Mouse (Mus musculus) gastrocnemius, adult 8-10 months (tissue): ENCODE results near the gene A630095N17Rik. TPM values are rescaled to one million over a fixed set of nuclear protein-coding genes. Genes with fewer than 3 reads are reported as not detected.
A peak's percentile ranks its signal among the peaks of the same experiment; 100 is the strongest.
"Not testable (repeated sequence)": the region's sequence is repeated elsewhere in the genome, so short reads cannot be mapped to it uniquely, and the experiment has no call there.

Source experiments
- DNase-seq, 2 experiments: peaks; one replicate each; pipeline ENCODE4 v3.0.0; 2022; ENCODE audit warnings: low spot score in 2 of 2
- total RNA-seq, 4 experiments: library from RNA; stranded (reverse); gene quantifications; 2 replicates each; pipeline ENCODE4 v1.2.4; 2022

A630095N17Rik gene
- total RNA-seq, 4 experiments from 2014 or later = not detected

DNA sequence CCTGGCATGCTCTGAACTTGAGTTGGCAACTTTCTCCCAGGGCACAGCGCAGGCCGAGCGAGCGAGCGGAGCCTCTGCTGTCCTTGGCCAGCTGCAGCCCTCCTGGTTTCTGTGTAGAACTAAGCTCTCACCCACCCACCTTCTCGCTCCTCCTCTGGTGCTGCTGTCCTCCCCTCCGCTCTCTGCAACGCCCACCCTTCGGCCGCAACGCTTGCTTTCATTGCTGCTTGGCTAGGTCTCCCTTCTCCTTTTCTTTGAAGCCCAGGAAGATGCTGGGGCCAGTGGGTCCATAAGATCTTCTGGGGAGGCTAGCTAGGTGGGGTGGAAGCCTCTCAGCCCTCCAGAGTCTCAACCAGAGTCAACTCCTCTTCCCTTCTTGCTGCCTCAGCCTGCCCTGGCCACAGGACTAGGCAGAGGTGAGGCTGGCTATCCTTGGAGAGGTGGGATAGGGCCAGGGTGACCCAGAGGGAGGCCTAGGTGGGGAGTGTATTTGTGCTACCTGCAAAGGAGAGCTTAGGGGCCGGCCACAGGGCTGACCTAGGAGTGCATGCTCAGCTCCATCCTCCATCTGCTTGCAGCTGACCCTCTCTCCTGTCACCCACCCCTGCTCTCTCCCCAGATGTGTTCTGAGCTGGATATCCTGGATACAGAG is 12.4 kb upstream of the A630095N17Rik start:
- no peak for DNase-seq

DNA sequence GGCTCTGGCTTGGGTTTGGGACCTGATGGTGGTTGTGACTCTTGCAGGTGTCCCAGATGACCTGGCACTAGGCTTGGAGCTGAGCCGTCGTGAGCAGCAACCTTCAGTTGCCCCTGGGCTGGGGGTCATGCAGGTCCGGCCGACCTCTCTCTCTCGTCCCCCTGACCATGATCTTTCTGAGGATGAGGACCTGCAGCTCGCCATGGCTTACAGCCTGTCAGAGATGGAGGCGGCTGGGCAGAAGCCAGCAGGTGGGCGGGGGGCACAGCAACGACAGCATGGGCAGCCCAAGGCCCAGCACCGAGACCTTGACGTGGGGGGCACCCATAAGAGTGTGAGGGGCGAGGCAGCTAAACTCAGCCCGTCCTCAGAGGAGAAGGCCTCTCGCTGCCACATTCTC is 11.5 kb upstream of the A630095N17Rik start:
- no peak for DNase-seq

DNA sequence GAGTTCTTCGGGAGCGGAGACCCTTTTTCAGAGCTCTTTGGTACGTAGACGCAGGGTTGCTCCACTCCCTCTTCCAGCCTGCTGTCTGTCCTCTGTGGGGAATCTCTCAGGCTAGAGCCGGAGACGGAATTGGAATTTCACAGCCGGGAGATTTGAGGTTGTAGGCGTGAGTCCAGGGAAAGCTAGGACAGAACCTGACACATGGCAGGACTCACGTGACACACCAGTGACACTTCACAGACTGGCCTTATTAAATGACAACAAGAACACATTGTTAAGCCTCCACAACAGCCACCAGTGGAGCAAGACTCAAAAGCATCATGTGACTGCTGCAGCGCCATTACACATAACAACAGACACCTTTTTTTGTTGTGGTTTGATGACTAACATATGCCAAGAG is 7.7 kb upstream of the A630095N17Rik start:
- DNase-seq = no peak

DNA sequence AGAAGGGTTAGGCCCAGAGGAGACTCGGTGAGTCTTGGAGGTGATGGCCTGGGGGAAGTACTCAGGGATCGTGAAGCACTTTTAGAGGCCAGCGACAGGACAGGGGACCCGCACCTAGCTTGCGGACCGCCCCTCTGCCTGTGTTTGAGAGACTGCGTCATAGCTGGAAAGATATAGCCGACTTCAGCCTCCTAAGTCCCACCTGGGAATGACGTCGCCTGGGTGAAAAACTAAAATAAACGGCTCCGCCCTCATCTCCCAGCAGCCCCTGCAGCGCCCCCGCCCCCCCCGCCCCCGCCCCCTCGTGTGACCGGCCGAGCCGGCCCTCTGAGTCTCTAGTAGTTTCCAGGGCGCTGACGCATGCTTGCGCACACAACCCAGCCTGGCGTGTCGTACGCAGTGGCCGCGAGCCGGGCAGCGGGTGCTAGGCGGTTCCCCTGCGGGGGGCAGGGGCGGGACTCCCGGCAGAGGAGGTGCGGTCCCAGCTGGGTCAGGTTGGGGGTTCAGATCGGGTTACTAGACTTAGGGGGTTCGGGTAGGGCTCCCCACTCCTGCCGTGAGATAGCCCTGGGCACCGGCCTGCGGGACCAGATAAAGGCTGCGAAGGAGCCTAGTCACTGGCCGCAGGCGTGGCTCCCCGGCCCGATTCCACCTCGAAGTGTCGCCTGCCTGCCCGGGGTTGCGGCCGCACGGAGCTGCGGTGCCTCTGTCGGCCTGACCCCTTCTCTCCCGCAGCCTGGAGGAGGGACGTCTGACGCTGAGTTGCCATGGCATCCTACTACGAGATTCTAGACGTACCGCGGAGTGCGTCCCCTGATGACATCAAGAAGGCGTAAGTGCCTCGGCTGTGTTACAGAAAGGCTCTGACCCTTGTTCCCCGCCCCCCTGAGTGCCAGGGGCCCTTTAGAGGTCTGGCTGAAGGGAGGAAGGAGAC is 4.5 kb upstream of the A630095N17Rik start, which contains the start of gene Dnajb2:
Gene Dnajb2 (plus strand): TSS at position 290 of the 934 bp plus-strand sequence.
- DNase-seq = peak; percentile 81 to 88

DNA sequence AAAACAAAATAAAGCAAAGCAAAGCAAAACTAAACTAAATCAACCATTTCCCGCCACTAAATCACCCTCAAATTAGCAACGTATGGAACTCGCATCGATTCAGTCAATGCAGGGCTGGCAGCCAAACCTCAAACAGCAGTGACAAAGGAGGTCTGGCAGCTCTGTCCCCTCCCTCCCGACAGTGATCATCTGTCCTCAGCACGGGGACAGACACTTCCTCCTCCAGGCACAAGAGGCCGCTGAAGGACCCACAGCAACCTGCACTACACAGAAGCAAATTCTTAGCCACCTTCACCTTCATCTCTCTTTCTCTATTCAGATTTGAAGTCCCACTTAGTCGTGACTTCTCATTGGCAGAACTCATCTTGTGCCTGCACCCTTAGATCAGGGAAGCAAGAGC is 2.7 kb upstream of the A630095N17Rik start:
- no peak for DNase-seq

DNA sequence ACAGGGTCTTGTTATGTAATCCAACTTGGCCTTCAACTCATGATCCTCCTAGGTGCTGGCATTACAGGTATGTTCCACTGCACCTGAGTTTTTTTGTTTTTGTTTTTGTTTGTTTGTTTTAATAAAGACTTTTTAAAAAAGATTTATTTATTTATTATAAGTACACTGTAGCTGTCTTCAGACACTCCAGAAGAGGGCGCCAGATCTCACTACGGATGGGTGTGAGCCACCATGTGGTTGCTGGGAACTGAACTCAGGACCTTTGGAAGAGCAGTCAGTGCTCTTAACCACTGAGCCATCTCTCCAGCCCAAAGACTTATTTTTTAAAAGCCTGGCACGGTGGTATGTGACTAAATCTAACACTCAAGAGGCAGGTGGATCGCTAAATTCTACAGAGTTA is 587 bp upstream of the A630095N17Rik start:
- DNase-seq = not testable (repeated sequence)

DNA sequence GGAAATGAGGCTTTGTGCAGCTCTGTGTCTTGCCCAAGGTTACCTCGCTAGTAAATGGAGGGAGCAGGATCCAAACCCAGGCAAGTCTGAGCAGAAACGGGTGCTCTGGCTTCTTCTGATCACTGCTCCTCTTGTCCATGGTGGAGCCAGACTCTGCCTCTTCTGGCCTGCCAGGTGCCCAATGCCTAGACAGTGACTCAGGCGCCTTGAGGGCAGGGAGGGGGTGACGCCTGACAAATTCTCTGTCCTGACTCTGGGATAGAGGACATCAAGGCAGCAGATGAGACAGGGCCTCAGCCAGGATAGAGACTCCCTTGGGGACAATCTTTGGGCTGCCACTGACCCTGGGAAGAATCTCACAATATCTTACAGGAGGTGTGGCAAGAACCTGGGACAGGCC is 678 bp downstream of the A630095N17Rik start:
- no peak for DNase-seq

DNA sequence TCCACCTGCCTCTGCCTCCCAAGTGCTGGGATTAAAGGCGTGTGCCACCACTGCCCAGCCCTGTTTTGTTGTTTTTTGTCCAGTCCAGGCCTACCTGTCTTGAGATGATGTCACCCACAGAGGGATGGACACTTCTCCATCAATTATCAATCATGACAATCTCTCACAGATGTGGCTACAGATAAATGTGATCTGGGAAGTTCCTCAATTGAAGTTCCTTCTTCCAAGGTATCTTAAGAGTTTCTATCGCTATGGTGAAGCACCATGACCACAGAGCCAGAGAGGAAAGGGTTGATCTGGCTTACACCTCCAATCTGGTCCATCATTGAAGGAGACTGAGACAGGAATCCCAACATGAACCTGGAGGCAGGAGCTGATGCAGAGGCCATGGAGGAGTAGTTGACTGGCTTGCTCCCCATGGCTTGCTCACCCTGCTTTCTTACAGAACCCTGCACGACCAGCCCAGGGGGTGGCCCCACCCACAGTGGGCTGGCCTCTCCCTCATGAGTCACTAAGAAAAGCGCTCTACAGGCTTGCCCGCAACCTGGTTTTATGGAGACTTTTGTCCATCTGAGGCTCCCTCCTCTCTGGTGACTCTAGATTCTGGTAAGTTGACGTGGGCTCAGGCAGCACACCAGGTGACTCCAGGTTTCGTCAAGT is 1.4 kb downstream of the A630095N17Rik start:
- no peak for DNase-seq

DNA sequence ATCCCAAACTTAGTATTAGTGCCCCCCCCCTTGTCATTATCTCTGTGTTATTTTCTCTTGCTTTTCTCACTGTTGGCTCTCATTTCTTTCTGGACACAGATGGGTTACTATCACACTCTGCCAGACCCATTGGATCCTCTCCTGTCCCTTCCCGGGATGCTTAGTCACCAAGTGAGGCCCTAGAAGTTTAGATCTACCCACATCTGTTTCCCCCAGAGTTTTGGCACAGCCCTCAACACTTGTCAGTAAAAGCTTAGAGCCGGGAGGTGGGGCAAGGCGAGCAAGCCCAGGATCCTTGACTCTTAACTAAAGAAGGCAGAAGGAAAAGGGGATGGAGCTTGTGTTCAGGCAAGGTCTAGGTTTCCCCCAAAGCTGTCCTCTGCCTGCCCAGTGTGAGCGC is 2.7 kb downstream of the A630095N17Rik start:
- no peak for DNase-seq

DNA sequence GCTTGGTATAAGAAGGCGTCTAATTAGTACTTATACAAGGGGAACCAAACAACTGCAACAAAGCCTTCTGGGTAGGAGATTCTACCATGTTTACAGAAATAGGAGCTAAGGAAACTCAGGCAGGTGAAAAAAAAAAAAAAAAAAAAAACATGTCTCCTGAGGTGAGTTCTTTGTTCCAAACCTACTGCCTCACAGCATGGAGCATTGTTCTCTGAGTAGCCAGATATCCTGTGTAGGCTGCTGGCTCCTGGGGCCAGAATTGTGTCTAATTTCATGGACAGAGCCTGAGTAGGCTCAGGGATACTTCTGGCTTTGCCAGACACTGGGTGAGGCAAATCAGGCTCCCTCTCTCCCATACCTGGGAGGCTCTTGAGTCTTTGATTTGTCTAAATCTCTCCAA is 4.2 kb downstream of the A630095N17Rik start:
- no peak for DNase-seq

DNA sequence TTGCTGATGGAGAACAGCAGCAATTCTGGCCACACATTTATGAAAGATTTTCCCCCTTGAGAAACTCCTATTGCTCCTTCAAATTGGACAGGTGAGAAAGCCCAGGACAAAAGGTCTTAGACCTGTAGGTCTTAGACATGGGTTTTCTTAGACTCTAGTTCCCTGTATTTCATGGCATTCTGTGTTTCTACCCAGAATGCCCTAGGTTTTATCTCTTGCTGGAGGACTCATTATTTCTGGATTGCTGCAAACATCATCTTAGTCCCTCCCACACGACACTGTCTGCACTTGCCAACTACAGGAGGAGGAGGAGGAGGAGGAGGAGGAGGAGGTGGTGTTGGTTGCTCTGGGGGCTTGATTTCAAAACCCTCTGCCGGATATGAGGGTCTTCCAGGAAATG is 5.8 kb downstream of the A630095N17Rik start:
- no peak for DNase-seq

DNA sequence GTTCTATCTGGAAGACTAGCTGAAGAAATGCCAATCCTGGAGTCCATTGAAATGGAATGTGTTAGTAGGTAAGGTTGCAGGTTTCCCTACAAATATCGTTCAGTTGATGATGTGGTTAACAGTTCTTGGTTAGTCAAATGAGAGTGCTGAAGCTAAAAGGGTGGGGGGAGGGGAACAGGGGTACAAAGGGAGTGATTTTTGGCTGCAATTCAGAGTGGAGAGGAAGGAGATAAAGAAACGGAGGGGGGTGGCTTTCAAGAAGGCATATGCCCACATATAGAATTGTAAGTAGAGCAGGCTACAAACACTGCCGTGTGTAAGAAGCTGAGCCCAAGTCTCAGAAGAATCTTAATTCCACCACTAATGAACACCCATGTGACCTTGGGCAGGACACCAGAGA is 6.4 kb downstream of the A630095N17Rik start:
- DNase-seq = no peak

DNA sequence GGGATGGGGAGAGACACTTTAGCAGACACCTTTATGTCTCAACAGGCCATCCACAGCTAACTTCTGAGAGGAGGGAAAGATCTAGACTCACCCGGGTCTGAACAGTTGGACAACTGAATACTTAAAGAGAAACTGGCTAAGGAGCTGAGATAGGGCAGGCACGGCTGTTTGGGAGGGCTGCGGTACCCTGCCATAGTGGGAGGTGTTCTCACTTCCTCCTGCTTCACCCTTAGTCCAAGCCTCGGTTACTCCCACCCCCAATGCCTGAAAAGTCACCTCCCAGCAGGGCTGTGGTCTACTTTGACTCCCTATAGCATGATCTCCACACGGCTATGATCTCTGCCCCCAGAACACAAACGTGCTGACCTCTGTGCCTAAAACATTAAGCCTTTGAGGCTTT is 8.4 kb downstream of the A630095N17Rik start:
- no peak for DNase-seq

DNA sequence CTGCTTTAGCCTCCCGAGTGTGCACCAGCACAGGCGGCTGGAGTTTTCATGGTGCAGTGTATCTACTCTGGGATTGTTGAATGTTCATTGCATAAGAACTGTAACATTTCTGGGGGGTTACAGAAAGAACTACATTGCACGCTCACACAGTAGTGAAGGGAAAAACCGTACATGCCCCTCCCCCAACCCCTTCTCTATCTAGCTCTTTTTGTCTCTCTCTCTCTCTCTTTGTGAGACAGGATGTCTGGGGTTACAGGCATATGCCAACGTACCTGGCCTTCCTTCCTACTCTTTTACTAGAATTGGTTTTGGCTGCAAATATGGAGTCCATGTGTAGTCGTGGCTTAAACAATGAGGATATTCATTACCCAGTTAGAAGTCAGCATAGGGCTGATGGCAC is 9.0 kb downstream of the A630095N17Rik start:
- no peak for DNase-seq

DNA sequence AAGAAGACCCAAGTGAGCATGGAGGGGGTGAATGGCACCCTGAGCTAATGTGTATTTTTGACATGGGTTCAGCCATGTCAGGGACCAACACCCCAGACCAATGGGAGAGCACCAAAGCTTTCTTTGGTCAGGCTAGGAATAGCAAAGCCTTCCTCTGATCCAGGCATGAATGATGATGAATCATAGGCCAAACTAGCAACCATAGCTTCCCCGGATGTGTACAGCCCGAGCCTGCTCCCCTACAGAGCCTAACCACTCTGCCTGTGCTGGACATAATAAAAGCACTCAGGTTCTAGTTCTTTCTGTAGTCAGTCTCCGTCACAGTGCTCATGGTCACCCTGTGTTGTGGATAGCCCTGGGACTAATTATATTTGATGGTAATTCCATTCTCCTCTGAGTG is 10.4 kb downstream of the A630095N17Rik start:
- DNase-seq = no peak

DNA sequence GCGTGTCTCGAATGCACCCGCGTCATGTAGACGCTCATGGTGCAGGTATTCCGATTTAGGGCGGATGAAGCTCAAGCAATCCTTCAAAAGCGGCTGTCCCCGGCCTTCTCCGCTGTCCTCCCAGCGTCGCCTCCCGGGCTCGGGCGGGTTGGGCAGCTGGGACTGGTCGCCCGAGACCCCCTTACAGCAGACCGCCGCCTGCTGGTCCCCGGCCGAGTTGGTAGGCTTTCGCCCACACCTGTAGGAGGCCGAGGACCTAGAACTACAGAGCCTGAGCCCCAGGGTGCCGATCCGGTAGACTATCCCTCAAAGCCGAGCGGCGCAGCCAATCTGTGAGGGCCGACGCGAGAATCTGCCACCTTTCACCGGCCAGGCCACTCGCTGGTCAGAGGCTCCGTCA is 12.4 kb downstream of the A630095N17Rik start, which contains the start of gene Tuba4a:
Gene Tuba4a (minus strand): TSS at position 335 of the 400 bp plus-strand sequence.
- no peak for DNase-seq

DNA sequence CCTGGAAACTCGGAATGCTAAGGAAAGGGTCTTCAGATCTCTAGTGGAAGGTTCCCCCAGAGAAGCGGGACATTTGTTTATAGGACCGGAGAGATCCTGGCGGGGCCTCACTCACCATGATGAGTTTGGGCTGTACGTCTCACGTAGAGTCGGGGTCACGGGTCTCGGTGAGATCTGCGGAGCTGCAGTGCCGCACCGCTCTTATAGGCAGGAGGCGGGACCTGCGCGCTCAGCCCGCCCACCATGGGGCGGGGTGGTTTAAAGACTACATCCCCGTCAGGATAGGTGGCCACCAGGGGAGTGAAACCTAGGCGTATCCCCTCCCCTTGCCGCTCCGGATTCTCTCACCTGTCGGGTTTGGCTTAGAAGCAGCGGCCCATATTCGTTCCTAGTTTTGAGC is 12.8 kb downstream of the A630095N17Rik start:
- peak; percentile 90 to 92 for DNase-seq

DNA sequence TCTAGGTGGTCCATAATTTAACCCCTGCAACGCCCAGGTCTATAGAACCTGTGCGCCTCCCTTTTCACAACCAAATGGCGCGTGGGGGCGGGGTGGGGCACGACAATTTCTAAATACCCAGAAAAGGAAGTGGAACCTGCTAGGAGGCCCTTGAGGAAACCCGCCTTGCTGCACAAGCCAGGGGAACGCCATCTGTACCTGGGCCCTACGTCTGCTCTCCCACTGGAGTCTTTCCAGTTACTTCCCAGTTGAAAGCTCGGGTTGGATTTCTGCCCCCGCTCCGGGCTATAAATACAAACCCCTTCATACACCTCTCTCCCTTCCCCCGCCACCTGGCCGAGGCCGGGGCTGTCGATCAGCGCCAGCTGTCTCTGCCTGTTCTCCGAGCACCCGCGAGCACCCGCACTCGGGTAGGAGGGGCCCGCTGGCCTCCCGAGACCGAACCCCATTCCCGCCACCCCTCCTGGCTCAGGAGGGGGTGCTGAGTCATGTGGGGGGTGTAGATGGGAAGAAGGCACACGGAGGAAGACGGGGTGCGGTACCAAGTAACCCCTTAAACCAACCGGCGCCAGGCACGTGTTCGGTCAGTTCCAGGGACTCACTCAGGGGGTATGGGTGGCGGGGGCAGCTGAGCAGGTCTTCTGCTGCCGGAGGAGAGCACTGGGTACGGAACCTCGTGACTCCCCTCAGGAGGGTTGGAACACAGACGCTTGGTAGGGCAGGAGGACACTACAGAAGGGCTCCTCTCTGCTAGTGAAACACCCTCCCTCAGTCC is 13.5 kb downstream of the A630095N17Rik start:
- DNase-seq = peak; percentile 88 to 94

DNA sequence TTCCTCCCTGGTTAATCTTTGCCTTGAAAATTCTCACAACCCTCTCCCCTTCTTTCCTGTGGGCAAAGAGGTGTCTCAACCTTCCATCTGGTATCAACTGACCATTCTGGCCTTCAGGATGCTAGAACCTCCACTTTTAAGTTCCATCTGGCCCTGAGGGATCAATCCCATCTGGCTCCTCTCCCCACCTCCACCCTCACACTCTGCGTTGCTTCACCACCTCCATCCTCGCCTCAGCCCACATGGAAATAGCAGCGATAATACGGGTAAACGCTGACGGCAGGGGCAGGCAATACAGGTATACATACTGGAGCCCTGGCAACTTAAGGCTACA is 14.0 kb downstream of the A630095N17Rik start:
- DNase-seq = no peak

DNA sequence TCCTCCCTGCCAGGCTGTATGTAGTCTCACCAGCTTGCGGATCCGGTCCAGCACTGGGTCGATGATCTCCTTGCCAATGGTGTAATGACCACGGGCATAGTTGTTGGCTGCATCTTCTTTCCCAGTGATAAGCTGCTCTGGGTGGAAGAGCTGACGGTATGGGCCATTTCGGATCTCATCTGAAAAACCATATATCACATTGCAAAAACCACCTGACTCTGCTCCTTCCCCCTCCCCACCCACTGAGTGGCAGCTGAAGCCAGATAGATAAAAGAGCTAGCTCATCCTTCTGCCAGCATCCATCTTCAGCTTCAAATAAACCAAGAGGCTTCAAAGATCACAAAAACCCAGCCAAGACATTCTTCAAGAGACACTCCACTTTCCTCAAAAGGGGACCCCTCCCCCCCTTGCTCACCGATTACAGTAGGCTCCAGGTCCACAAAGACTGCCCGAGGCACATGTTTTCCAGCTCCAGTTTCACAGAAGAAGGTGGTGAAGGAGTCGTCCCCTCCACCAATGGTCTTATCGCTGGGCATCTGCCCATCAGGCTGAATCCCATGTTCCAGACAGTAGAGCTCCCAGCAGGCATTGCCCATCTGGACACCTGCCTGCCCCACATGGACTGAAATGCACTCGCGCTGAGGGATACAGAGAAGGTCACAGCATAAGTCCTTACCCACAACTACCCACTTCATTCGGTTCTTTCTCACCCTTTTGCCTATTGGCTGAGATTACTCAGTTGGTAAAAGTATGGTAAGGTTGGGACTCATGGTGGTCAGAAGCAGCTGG is 14.9 kb downstream of the A630095N17Rik start:
- DNase-seq = peak; percentile 64 to 76

DNA sequence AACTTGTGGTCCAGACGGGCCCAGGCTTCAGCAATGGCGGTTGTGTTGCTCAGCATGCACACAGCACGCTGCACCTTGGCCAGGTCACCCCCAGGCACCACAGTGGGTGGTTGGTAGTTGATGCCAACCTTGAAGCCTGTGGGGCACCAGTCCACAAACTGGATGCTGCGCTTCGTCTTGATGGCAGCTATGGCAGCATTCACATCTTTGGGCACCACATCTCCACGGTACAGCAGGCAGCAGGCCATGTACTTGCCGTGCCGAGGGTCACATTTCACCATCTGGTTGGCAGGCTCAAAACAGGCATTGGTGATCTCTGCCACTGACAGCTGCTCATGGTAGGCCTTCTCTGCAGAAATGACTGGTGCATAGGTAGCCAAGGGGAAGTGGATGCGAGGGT is 16.1 kb downstream of the A630095N17Rik start:
- DNase-seq = peak; percentile 59 to 64
